Mouse (Mus musculus): ENCODE results near the gene Gm7075.
A peak's percentile ranks its signal among the peaks of the same experiment; 100 is the strongest.
"Not testable (repeated sequence)": the region's sequence is repeated elsewhere in the genome, so short reads cannot be mapped to it uniquely, and the experiment has no call there.

Gene Gm7075

DNA sequence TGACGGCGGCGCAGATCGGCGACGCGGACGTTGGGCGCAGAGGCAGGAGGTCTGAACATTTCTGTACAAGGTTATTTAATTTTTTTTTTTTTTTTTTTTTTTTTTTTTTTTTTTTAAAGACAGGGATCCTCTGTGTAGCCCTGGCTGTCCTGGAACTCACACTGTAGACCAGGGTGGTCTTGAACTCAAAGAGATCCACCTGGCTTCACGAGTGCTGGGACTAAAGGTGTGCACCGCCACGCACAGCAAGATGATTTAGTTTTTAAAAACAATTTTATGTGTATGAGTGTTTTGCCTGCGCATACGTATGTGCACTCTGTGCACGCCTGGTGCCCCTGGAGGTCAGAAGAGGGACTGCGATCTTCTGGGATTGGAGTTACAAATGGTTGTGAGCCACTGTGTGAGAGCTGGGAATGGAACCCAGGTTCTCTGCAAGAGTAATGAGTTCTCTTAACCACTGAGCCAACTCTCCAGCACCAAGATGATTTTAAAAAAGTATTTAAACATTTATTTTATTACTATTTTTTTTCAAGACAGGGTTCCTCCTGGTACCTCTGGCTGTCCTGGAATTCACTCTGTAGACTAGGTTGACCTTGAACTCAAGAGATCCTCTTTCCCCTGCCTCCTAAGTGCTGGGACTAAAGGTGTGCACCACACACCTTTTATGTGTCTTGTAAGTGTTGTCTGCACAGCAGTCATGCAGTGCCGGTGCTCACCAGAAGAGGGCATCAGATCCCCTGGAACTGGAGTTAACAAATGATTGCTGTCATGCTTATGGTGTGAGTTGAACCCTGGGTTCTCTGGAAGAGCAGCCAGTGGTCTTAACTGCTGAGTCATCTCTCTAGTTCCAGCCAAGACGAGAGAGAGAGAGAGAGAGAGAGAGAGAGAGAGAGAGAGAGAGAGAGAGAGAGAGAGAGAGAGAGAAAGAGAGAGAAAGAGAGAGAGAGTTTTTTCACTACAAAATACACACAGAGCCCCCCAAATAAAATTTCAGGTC is at the start of gene Gm7075:
Gene Gm7075, minus strand, starts transcription at position 51 of the 997 bp plus-strand sequence.
- peak; percentile 52 for DNase-seq (ENCODE audit: low spot score)

GRCm38 (mm10) chr10:63460935-63461334 is 39.3 kb upstream of the Gm7075 start:
- DNase-seq (ENCODE audit: low spot score): no peak

DNA sequence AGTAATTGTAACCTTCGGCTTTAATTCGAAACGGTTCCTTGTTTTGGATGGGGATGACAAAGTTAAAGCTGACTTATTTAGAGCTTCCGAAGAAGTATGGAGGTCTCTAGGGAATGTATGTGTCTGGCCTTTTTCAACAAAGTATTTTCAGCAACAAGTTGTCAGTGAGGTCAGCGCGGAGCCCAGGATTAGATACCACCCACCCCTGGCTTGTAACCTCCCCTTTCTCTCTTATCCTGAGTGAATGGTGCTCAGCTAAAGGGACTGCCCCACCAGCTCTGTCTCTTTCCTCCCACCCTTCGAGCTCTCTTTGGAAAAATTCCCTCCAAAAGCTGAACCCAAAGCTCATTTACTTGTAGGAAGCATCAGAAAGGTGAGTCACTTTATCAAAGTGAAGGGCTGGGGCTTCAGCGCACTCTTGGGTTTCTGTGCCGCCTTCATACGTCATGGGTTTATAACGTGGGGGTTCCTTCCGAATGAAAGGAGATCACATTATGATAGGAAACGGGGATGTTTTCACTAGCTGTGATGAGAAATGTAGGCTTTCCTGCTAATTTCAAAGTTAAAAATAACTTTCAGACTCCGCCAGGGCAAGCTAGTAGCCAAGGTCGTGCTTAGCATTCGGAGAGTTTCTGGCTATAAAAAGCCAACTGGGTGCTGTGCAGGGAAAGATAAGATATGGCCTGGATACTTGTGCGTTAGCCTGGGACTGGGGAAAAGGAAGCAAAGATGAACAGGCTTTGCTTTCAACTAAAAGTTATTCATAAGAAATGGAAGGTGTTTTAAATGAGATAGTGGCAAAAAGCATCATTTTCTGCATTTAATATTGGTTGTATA is 35.9 kb upstream of the Gm7075 start:
- DNase-seq (ENCODE audit: low spot score): no peak

GRCm38 (mm10) chr10:63455110-63455878 is 33.7 kb upstream of the Gm7075 start:
- DNase-seq (ENCODE audit: low spot score): no peak

DNA sequence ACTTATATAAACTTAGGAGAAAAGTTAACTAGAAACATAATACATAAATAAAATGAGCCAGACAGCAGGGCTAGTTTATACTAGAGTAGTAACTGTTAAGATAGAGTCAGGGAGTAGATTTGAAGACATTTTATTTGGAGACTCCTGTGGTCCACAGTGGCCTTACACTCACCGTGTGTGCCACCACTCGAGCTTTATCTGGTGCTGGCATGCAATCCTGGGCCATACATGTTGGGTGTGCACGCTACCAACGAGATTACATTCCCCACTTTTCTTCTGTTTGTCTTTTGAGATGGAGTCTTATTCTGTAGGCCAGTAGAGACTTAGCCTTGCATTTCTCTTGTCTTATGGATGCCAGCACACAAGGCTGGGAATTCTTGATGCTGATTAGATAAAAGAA is 32.3 kb upstream of the Gm7075 start:
- no peak for DNase-seq (ENCODE audit: low spot score)

DNA sequence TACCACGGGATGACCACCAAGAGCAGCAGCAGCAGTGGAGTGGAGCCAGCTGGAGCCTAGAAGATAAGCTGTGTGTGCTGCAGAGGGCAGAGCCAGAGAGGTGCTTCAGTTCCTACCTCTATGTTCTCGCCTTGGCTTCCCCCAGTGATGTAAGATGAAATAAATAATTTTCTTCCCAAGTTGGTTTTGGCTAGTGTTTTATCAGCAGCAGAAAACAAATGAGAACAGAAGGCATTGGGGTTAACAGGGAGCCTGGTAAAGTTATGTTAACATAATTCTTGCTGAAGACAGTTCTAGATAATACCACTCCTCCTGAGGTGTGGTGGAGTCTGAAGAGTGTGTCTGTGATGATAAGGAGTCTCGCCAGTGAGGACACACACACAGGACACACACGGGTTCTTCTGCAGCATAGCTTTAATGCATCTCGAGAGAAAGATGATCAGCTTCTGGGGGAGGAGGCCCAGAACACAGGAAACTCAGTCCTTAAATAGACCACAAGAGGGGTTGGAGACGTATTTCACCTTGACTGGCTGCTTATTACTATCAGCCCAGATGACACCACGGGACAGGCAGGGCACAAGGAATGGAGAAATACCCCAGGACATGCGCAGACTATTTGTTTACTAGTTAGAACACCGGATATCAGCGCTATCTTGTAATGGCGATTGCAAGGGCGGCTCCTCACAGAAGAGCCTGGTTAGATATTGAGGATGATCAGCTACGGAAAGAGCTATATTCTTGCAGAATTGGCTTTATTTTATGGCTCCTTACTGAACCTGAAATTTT is 23.2 kb upstream of the Gm7075 start:
- DNase-seq (ENCODE audit: low spot score): not testable (repeated sequence)

DNA sequence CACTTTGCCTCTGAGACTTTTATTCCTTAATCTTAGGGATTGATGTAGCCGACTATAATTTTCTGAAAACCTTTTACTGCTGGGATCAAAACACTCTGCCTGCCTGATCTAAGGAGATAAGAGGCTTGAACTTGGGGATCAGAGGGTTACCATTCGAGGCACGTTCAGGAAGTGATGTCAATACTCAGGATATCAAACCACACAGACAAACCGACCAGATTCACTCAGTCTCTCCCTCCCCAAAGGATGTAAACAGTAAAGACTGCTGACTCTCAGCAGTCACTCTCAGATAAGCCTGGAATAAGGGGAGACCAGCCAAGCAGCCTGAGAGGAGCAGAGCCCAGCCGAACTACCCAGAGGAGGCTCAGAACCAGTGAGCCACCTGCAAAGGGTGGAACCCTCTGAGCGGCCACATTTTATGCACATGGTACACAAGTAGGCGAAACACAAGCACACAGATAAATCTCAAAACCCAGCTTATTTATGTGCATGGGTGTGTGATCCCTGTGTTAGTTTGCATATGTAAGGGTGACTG is 18.2 kb upstream of the Gm7075 start:
- no peak for DNase-seq (ENCODE audit: low spot score)

GRCm38 (mm10) chr10:63438736-63439262 is 17.2 kb upstream of the Gm7075 start:
- no peak for DNase-seq (ENCODE audit: low spot score)

DNA sequence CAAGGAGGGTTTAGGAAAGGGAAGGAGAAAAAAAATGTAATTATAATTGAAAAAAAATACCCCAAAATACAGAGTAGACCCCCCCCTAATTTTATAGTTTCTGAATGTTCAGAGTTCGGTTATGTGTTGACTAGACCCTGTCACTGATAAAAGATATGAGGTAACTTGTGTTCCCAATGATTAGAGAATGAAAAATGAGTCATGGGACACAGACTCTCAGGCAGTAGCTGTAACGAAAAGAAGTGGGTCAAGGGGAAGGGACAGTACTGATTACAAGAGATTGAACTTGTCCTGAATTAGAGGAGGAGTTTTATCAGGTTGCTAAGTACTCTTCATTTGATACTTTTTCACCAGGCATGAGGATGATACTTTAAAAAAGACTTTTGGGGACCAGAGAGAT is 11.3 kb upstream of the Gm7075 start:
- DNase-seq (ENCODE audit: low spot score): no peak

- no peak for DNase-seq (ENCODE audit: low spot score)
Measured at GRCm38 (mm10) chr10:63432099-63432498, 10.5 kb upstream of the Gm7075 start.

DNA sequence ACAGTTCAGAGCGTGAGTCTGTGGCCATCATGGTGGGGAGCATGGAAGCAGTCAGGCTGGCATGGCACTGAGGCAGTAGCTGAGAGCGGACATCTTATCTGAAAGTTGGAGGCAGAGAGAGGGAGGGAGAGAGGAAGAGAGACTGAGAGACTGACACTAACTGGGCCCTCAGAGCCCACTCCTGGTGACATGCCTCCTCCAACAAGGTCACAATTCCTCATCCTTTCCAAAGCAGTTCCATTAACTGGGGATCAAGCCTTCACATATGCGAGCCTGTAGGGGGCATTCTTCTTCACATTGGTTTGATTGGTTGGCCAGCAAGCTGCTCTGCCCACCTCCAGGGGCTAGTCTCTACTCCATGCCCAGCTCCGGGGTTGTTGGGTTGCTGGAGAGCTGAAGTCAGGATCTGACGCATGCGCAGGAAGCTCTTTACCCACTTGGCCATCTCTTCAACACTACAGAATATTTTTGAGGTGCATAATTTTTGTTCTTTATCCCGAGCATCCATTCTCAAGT is 9.7 kb upstream of the Gm7075 start:
- DNase-seq (ENCODE audit: low spot score): no peak

- DNase-seq (ENCODE audit: low spot score): peak; percentile 91
Measured at GRCm38 (mm10) chr10:63429785-63430305, 8.3 kb upstream of the Gm7075 start, which contains the start of gene Ctnna3. Ctnna3 (plus strand) TSS chr10:63430098.

DNA sequence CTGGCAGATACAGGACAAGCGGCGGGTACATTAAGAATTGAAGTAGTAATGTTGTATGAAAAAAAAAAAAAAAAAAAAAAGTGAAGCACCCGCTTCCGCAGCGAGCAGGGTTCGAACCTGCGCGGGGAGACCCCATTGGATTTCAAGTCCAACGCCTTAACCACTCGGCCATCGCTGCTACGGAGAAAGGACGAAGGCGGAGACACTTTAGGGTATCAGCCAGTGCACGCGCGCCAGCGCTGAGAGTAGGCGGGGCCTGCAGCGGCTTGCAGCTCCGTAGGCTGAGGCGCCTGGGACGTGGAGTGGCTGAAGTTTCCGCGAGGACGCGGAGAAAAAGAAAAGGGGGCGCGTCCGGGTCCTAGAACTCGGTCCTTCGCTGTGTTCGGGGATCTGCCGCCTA is 7.8 kb upstream of the Gm7075 start:
- peak; percentile 100 for DNase-seq (ENCODE audit: low spot score)

DNA sequence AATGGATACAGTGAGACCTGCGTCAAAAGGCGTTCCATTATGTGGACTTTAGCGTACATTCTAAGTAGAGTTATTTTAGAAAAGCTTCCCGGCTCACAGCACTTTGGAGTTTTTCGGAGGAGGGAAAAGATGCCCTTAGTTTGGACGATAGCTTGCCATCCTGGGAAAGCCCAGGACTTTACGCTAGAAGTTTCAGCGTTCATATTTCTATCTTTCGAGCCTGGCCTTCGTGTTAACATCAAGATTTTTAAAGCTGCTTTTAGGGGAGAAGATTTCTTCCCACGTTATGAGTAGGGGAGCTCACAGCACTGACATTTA is 7.4 kb upstream of the Gm7075 start:
- peak; percentile 1 for DNase-seq (ENCODE audit: low spot score)

GRCm38 (mm10) chr10:63428243-63429022 is 6.8 kb upstream of the Gm7075 start:
- DNase-seq (ENCODE audit: low spot score): peak; percentile 56

GRCm38 (mm10) chr10:63427146-63427545 is 5.6 kb upstream of the Gm7075 start:
- DNase-seq (ENCODE audit: low spot score): no peak

DNA sequence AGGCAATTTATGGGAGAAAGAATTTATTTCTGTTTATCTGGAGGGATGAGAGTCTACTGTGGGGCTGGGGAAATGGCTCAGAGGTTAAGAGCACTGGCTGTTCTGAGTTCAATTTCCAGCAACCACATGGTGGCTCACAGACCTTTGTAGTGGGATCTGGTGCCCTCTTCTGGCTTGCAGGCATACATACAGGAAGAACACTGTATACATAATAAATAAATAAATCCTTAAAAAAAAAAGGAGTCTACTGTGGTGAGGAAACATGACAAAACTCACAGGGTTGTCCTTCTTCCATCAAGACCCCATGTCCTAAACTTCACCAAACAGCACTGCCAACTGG is 2.9 kb upstream of the Gm7075 start:
- DNase-seq (ENCODE audit: low spot score): peak; percentile 65

DNA sequence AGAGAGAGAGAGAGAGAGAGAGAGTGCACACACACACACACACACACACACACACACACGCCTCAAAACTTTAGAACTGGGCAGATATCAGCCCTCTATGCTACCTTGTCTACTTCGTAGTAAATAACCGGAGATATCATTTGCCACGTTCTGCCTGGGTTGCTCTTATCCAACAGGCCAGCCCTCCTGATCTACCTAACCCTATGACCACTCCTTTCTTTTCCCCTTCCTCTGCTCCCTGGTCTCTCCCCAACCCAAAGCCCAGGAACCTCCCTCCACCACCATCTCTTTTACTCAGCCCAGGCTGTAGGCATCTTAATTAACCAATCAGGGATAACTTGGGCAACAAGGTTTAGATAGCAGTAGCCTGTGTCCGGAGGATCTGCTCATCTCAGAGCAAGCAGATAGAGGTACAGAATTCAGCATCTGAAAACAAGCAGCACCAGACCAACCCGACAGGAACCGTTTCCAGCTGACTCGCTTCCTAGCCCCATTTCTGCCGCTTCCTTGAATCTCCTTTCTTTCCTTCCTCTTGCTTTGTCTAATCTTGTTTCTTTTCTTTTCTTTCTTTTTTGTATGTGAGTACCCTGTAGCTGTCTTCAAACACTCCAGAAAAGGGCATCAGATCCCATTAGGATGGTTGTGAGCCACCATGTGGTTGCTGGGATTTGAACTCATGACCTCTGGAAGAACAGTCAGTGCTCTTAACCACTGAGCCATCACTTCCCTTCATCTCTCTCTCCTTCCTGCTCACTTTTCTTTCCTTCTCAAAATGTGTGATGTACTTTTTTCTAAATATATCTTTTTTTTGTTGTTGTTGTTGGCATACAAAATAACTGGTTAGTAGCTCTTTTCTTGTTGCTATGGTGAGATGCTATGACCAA is 2.2 kb upstream of the Gm7075 start:
- DNase-seq (ENCODE audit: low spot score): no peak

DNA sequence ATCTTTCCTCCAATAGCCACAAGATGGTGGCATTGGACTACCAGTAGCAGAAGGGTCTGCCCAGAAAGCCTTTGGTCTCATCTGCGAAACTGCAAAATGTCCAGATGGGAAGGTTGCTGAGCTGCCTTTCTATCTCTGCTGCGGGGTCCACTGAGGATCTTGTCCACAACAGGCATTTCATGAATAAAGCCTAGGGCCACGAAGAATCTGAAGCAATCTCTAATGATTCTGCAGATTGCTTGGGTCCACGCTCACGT is 1.1 kb upstream of the Gm7075 start:
- no peak for DNase-seq (ENCODE audit: low spot score)

Data from T-cell, adult 2 months (primary cell).